Mouse (Mus musculus): ENCODE measurements around the gene Nek6. TPM values are rescaled to one million over a fixed set of nuclear protein-coding genes. Genes with fewer than 3 reads are reported as not detected.

Nek6 gene
- polyA plus RNA-seq, 1 experiment from 2014 or later, result 70.9 TPM

DNA sequence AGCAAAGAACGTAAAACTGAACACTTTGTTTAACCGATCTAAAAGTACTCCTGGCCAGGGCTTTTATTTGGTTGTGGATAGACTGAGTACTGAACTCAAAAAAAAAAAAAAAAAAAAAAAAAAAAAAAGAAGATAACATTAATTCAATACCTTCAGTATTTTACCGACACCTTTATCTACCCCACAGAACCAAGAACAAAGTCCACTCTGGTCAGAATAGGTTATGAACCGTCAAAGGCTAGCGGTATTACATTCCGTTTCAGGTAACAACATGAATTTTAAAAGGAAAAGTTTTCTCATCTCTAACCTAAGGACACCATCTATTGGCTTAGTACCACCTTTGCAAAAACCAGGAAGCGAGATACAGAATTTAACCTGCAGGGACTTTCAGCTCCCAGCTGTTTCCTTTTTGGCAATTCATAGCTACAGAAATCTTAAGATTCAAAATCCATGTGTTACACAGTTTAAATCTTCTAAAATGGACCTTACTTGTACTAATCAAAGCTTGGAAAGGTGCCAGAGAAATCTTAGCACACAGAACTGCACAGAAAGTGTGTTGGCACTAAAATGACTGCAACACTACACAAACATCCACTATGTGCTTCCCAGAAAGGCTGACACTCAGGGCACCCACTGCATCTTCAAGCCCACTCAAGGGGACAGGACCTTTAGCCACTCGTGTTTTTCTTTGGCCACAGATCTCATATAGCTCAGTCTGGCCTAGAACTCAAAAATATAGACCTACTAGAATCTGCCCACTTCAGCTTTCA lies 112.6 kb downstream of the Nek6 start:
- Histone ChIP-seq H3K27me3 (replicated peaks; ENCODE audit: control insufficient read depth, insufficient read depth, low read length) (no peaks in the 10 kb centered on the region), H3K9ac (ENCODE audit: low read depth, low read length) (no peak overlapping the region), H3K4me2 (replicated peaks; ENCODE audit: low read depth) (no peak overlapping the region; the same call in 1 of the 2 replicates), H3K4me3 (ENCODE audit: low read depth, low read length) (no peak overlapping the region), H3K9me3 (ENCODE audit: control insufficient read depth) (no peaks in the 10 kb centered on the region), H3K27ac (ENCODE audit: low read depth, low read length) (no peak overlapping the region), H3K4me1 (replicated peaks; ENCODE audit: control insufficient read depth, insufficient read depth, low read length) (no peaks in the 10 kb centered on the region), H3K36me3 (ENCODE audit: control insufficient read depth, insufficient read depth) (peaks cover 23% of the 10 kb centered on the region)
- ATAC-seq, result no peak
- no peak for TF ChIP-seq CTCF (IDR thresholded peaks at IDR 0.05; ENCODE audit: low read depth)
- 52% methylated on average over 8 of the region's 8 CpGs for WGBS

DNA sequence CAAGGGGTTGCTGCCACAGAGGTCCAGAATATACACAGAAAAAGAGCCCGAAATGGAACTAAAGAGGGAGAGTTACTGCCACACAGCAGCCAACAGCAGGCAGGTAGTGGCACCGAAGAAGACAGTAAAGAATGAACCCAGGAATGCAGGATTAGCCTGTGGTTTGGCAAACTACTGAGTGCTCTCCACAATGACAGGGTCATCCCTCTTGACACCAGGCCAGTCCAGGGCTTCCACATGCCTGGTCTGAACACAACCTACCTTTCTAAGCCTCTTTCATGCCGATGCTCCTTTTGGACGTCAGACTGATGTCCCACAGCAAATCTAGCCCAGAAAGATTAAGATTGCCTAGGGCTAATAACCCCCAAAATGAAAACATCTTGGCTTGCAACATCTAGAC lies 117.4 kb downstream of the Nek6 start:
- TF ChIP-seq CTCF (IDR thresholded peaks at IDR 0.05; ENCODE audit: low read depth), result no peak
- 94% methylated on average over 4 of the region's 4 CpGs for WGBS
- H3K9me3 ChIP-seq (ENCODE audit: control insufficient read depth), result no peaks in the 10 kb centered on the region
- peaks cover 59% of the 10 kb centered on the region for H3K36me3 ChIP-seq (ENCODE audit: control insufficient read depth, insufficient read depth)
- H3K9ac ChIP-seq (ENCODE audit: low read depth, low read length), result no peak overlapping the region
- no peaks in the 10 kb centered on the region for H3K27me3 ChIP-seq (replicated peaks; ENCODE audit: control insufficient read depth, insufficient read depth, low read length)
- no peak overlapping the region for H3K4me2 ChIP-seq (replicated peaks; ENCODE audit: low read depth)
- no peak overlapping the region for H3K27ac ChIP-seq (ENCODE audit: low read depth, low read length)
- no peaks in the 10 kb centered on the region for H3K4me1 ChIP-seq (replicated peaks; ENCODE audit: control insufficient read depth, insufficient read depth, low read length)
- ATAC-seq, result no peak
- H3K4me3 ChIP-seq (ENCODE audit: low read depth, low read length), result no peak overlapping the region

DNA sequence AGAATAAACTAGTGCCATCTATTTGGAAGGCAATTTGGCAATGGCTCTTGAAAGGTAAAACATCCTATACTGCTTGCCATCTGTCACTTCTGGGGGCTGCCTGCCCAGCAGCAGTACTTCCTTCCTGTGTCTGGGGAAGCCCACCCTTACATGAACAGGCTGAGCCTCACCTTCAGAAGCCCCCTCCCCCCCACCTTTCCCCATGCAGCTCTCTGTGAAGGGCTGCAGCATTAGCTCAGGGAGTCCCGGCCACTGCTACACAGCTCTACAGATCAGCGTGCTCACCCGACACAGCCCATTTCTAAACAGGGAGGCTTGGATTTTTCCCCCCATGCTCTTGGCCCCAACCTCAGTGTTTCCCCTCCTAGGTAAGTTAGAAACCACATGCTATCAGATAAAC lies 118.0 kb downstream of the Nek6 start:
- Histone ChIP-seq H3K27me3 (replicated peaks; ENCODE audit: control insufficient read depth, insufficient read depth, low read length) (no peaks in the 10 kb centered on the region), H3K9me3 (ENCODE audit: control insufficient read depth) (no peaks in the 10 kb centered on the region), H3K9ac (ENCODE audit: low read depth, low read length) (no peak overlapping the region), H3K4me1 (replicated peaks; ENCODE audit: control insufficient read depth, insufficient read depth, low read length) (no peaks in the 10 kb centered on the region), H3K36me3 (ENCODE audit: control insufficient read depth, insufficient read depth) (peaks cover 63% of the 10 kb centered on the region), H3K4me2 (replicated peaks; ENCODE audit: low read depth) (no peak overlapping the region), H3K4me3 (ENCODE audit: low read depth, low read length) (no peak overlapping the region), H3K27ac (ENCODE audit: low read depth, low read length) (no peak overlapping the region)
- 88% methylated on average over 3 of the region's 3 CpGs for WGBS
- no peak for TF ChIP-seq CTCF (IDR thresholded peaks at IDR 0.05; ENCODE audit: low read depth)
- no peak for ATAC-seq

DNA sequence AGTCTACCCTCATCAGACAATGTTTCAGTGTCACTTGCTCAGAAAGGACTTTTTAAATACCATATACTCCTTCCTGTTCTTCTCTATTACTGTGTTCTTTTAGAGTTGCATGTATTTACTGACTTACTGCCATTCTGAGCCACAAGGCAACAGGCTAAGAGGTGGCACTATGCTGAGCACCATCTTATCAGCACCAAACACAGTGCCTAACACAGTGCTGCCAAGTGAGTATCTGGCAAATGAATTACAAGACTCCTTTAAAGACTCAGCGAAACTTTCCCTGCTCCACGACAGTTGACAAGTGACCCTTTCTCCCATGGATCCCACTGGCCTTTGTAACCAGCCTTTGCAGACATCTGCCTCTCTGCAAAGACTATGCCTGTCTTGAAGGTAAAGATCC lies 119.1 kb downstream of the Nek6 start:
- 94% methylated on average over 2 of the region's 2 CpGs for WGBS
- H3K36me3 ChIP-seq (ENCODE audit: control insufficient read depth, insufficient read depth), result peaks cover 73% of the 10 kb centered on the region
- no peak for ATAC-seq
- H3K27me3 ChIP-seq (replicated peaks; ENCODE audit: control insufficient read depth, insufficient read depth, low read length), result no peaks in the 10 kb centered on the region
- H3K9ac ChIP-seq (ENCODE audit: low read depth, low read length), result no peak overlapping the region
- no peak overlapping the region for H3K4me3 ChIP-seq (ENCODE audit: low read depth, low read length)
- H3K9me3 ChIP-seq (ENCODE audit: control insufficient read depth), result no peaks in the 10 kb centered on the region
- no peak overlapping the region for H3K27ac ChIP-seq (ENCODE audit: low read depth, low read length)
- H3K4me1 ChIP-seq (replicated peaks; ENCODE audit: control insufficient read depth, insufficient read depth, low read length), result no peaks in the 10 kb centered on the region
- no peak for TF ChIP-seq CTCF (IDR thresholded peaks at IDR 0.05; ENCODE audit: low read depth)
- no peak overlapping the region for H3K4me2 ChIP-seq (replicated peaks; ENCODE audit: low read depth)

DNA sequence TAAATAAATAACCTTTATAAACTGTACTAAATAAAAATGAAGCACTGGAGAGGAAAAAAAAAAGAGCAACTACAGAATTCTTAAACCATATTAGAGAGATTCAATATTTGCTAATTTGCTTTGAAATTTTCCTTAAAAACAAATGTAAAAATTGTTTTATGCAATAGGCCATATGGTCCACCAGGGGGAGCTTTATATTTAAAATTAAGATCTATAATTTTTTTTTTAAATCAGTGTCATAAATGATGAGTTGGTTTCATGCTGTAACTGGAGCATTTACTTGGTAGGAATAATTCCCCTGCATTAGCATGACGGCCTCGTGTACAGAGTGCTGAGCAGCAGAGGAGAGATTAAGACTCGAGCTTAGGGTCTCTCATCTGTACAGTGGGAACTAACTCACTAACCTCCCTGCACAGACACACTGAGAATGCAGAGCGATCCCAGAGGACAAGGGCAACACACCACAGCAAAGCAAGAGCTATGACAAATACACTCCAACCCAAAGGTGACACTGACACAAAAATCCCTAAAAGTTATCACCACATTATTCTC lies 126.3 kb downstream of the Nek6 start:
- ATAC-seq, result no peak
- H3K4me1 ChIP-seq (replicated peaks; ENCODE audit: control insufficient read depth, insufficient read depth, low read length), result no peaks in the 10 kb centered on the region
- no peak overlapping the region for H3K9ac ChIP-seq (ENCODE audit: low read depth, low read length)
- H3K36me3 ChIP-seq (ENCODE audit: control insufficient read depth, insufficient read depth), result peaks cover 51% of the 10 kb centered on the region
- TF ChIP-seq CTCF (IDR thresholded peaks at IDR 0.05; ENCODE audit: low read depth), result peak; percentile 36
- H3K9me3 ChIP-seq (ENCODE audit: control insufficient read depth), result no peaks in the 10 kb centered on the region
- no peak overlapping the region for H3K27ac ChIP-seq (ENCODE audit: low read depth, low read length)
- no peak overlapping the region for H3K4me3 ChIP-seq (ENCODE audit: low read depth, low read length)
- WGBS, result 82% methylated on average over 4 of the region's 4 CpGs
- H3K27me3 ChIP-seq (replicated peaks; ENCODE audit: control insufficient read depth, insufficient read depth, low read length), result no peaks in the 10 kb centered on the region
- H3K4me2 ChIP-seq (replicated peaks; ENCODE audit: low read depth), result no peak overlapping the region

DNA sequence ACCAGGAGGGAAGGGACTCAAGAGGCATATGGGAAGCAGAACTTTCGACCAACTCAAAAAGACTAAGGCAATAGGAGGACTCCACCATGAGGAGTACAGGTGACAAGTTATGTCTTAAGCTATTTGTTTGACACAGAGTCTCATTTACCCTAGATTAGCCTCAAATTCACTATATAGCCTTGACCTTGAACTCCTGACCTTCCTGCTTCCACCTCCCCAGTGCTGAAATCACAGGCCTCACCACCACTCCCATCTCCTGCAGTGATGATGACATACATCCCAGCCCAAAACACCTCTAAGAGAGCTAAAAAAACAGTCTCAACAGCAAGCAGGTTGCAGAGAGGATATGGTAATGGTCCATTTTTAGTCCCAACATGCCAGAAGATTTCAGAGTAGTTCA lies 130.3 kb downstream of the Nek6 start:
- Histone ChIP-seq H3K4me3 (ENCODE audit: low read depth, low read length) (no peak overlapping the region), H3K4me1 (replicated peaks; ENCODE audit: control insufficient read depth, insufficient read depth, low read length) (0 out of 2 replicates have a peak, but pooled peaks cover 3% of the 10 kb centered on the region), H3K27me3 (replicated peaks; ENCODE audit: control insufficient read depth, insufficient read depth, low read length) (no peaks in the 10 kb centered on the region), H3K27ac (ENCODE audit: low read depth, low read length) (no peak overlapping the region), H3K9ac (ENCODE audit: low read depth, low read length) (no peak overlapping the region), H3K36me3 (ENCODE audit: control insufficient read depth, insufficient read depth) (peaks cover 25% of the 10 kb centered on the region), H3K4me2 (replicated peaks; ENCODE audit: low read depth) (no peak overlapping the region), H3K9me3 (ENCODE audit: control insufficient read depth) (no peaks in the 10 kb centered on the region)
- ATAC-seq, result no peak
- no peak for TF ChIP-seq CTCF (IDR thresholded peaks at IDR 0.05; ENCODE audit: low read depth)
- 93% methylated on average over 1 of the region's 1 CpGs for WGBS

Measured in intestine, postnatal 0 days (tissue).